21 mouse cellular contexts compared by ENCODE assay signal in the genomic region with DNA sequence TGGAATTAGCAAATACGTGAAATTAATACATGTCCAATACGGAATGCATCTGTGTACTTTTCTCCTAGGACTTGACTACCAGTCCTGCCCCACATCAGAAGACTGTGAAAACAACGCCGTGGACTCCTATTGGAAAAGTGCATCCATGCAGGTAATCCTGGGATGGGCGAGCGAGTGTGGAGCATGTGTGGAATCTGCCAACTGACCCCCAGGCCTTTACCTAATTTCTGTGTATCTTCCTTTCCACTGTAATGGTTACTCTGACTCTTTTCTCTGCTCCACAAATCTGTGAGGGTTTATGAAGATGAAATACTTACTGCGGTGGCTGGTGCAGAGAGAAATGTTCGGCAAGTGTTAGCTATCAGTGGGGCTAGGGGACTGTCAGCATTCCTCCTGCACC. TPM values are rescaled to one million over a fixed set of nuclear protein-coding genes. Genes with fewer than 3 reads are reported as not detected.
DNase-seq lines count a peak whose midpoint lies in the region; ATAC-seq and TF ChIP-seq lines count a peak whose summit lies in the region.
"Had no signal": no experiment of that assay in that cellular context is flagged by ENCODE, and none has a peak within 500 bp of the region (broad histone marks: within the 10 kb centered on the region; RNA-seq: fewer than 3 reads in every experiment).

No protein-coding gene starts in this region.

- CTCF ChIA-PET in Patski (lab: Charles Lee): interaction anchor here (1.2 to 5.3 kb wide), 5 partner anchors 11 to 73 kb away, joined by 3 to 22 read pairs (median 3); no protein-coding TSS in a partner anchor

- no peak for TF ChIP-seq POLR2A in small intestine, adult 2 months (IDR thresholded peaks at IDR 0.05; ENCODE audit: low read depth, low read length)

- DNase-seq in Patski (ENCODE audit: low read depth, low spot score): peak; percentile 69
- DNase-seq in frontal cortex, postnatal 14 days (ENCODE audit: low spot score in 2 of 2): no peak
- DNase-seq: adrenal gland, adult 8-10 months; adrenal gland, postnatal 14 days; adrenal gland, postnatal 36 days; cerebellum, adult 11-12 months; cerebellum, adult 2 months; cerebellum, adult 9-10 months; cerebellum, postnatal 10 days; cerebellum, postnatal 25 days had no signal

- no peak for TF ChIP-seq CTCF in intestine, postnatal 0 days (IDR thresholded peaks at IDR 0.05; ENCODE audit: low read depth)
- no peak for TF ChIP-seq CTCF in Patski (IDR thresholded peaks at IDR 0.05)
- TF ChIP-seq CTCF in small intestine, adult 2 months (IDR thresholded peaks at IDR 0.05; ENCODE audit: extremely low read depth, insufficient read length, insufficient replicate concordance, low read depth, low read length): no peak

- H3K36me3 ChIP-seq in intestine, postnatal 0 days (ENCODE audit: control insufficient read depth, insufficient read depth): no peaks in the 10 kb centered on the region
- H3K36me3 ChIP-seq in intestine, embryonic 16.5 days (ENCODE audit: control insufficient read depth, insufficient read depth, low read length): no peaks in the 10 kb centered on the region
- H3K36me3 ChIP-seq in small intestine, adult 2 months (ENCODE audit: control insufficient read depth, insufficient read depth, low read length): peaks cover 2% of the 10 kb centered on the region
- H3K36me3 ChIP-seq: embryonic facial prominence, embryonic 10.5 days; embryonic facial prominence, embryonic 12.5 days; forebrain, embryonic 10.5 days; forebrain, embryonic 12.5 days had no signal

- H3K4me2 ChIP-seq in intestine, postnatal 0 days (replicated peaks; ENCODE audit: low read depth): no peak overlapping the region
- H3K4me2 ChIP-seq in intestine, embryonic 16.5 days (ENCODE audit: low read depth, low read length): no peak overlapping the region
- H3K4me2 ChIP-seq: embryonic facial prominence, embryonic 12.5 days; forebrain, embryonic 12.5 days had no signal

- POLR2A ChIA-PET in Patski (lab: Charles Lee): interaction anchor here (0.9 to 2.1 kb wide), 4 partner anchors 28 to 150 kb away, joined by 3 to 5 read pairs (median 3); no protein-coding TSS in a partner anchor

- H3K4me3 ChIP-seq in intestine, postnatal 0 days (ENCODE audit: low read depth, low read length): no peak overlapping the region
- no peak overlapping the region for H3K4me3 ChIP-seq in intestine, embryonic 16.5 days (ENCODE audit: low read length)
- no peak overlapping the region for H3K4me3 ChIP-seq in small intestine, adult 2 months (ENCODE audit: low read depth, low read length)
- H3K4me3 ChIP-seq: embryonic facial prominence, embryonic 10.5 days; embryonic facial prominence, embryonic 12.5 days; forebrain, embryonic 10.5 days; forebrain, embryonic 12.5 days had no signal

- H3K27ac ChIP-seq in intestine, postnatal 0 days (ENCODE audit: low read depth, low read length): peak overlapping the region; percentile 77; the same call in 1 of the 2 replicates
- no peak overlapping the region for H3K27ac ChIP-seq in intestine, embryonic 16.5 days (ENCODE audit: low read length)
- peak overlapping the region; percentile 72 for H3K27ac ChIP-seq in small intestine, adult 2 months (ENCODE audit: insufficient read depth, low read depth, low read length)
- H3K27ac ChIP-seq: embryonic facial prominence, embryonic 10.5 days; embryonic facial prominence, embryonic 12.5 days; forebrain, embryonic 10.5 days; forebrain, embryonic 12.5 days had no signal

- H3K27me3 ChIP-seq in intestine, postnatal 0 days (replicated peaks; ENCODE audit: control insufficient read depth, insufficient read depth, low read length): no peaks in the 10 kb centered on the region
- H3K27me3 ChIP-seq in intestine, embryonic 16.5 days (replicated peaks; ENCODE audit: control insufficient read depth, insufficient read depth, low read length): no peaks in the 10 kb centered on the region
- H3K27me3 ChIP-seq in Patski: no peaks in the 10 kb centered on the region
- no peaks in the 10 kb centered on the region for H3K27me3 ChIP-seq in small intestine, adult 2 months (ENCODE audit: control insufficient read depth, insufficient read depth, low read length)
- H3K27me3 ChIP-seq: embryonic facial prominence, embryonic 12.5 days; forebrain, embryonic 12.5 days had no signal

- no peaks in the 10 kb centered on the region for H3K9me3 ChIP-seq in intestine, postnatal 0 days (ENCODE audit: control insufficient read depth)
- H3K9me3 ChIP-seq in intestine, embryonic 16.5 days (ENCODE audit: control insufficient read depth, low read length): no peaks in the 10 kb centered on the region
- H3K9me3 ChIP-seq: embryonic facial prominence, embryonic 10.5 days; embryonic facial prominence, embryonic 12.5 days; forebrain, embryonic 10.5 days; forebrain, embryonic 12.5 days had no signal

- no peak for ATAC-seq in intestine, postnatal 0 days
- ATAC-seq in intestine, embryonic 16.5 days: no peak
- peak; percentile 69 for ATAC-seq in Patski
- ATAC-seq: activated CD4-positive, CD25-positive, alpha-beta regulatory T cell, adult 4 months; forebrain, embryonic 14.5 days; forebrain, embryonic 16.5 days had no signal

- H3K4me1 ChIP-seq in intestine, postnatal 0 days (replicated peaks; ENCODE audit: control insufficient read depth, insufficient read depth, low read length): no peaks in the 10 kb centered on the region
- peaks cover 3% of the 10 kb centered on the region; the same call in 1 of the 2 replicates for H3K4me1 ChIP-seq in intestine, embryonic 16.5 days (ENCODE audit: control insufficient read depth, insufficient read depth, low read length)
- H3K4me1 ChIP-seq in small intestine, adult 2 months (ENCODE audit: control insufficient read depth, insufficient read depth, insufficient read length, low read length): peaks cover 26% of the 10 kb centered on the region
- H3K4me1 ChIP-seq: embryonic facial prominence, embryonic 12.5 days; forebrain, embryonic 12.5 days had no signal

- in situ Hi-C loops in Patski (cut with MboI; ENCODE audit: low pct_unique_long_range_greater_than_20kb): loop anchor here (10.0 kb wide), 1 partner anchor 57 kb away; no protein-coding TSS in a partner anchor

- no peak overlapping the region for H3K9ac ChIP-seq in intestine, postnatal 0 days (ENCODE audit: low read depth, low read length)
- H3K9ac ChIP-seq in intestine, embryonic 16.5 days (ENCODE audit: low read depth, low read length): no peak overlapping the region
- H3K9ac ChIP-seq: embryonic facial prominence, embryonic 12.5 days; forebrain, embryonic 12.5 days had no signal

- 94% methylated on average over 8 of the region's 8 CpGs for WGBS in intestine, postnatal 0 days
- 90% methylated on average over 8 of the region's 8 CpGs for WGBS in intestine, embryonic 16.5 days
- WGBS in small intestine, adult 2 months: 97% methylated on average over 8 of the region's 8 CpGs

RNA-seq across cellular contexts. Expression of gene Fbxl5, which starts 0.8 kb away (rescaled TPM):
- polyA plus RNA-seq in intestine, postnatal 0 days (2015; fragmentation: Nextera tagmentation; extraction: Ambion mirVana): 93.6 and 108 TPM in 2 replicates
- polyA plus RNA-seq in intestine, embryonic 16.5 days (2015; fragmentation: Nextera tagmentation; extraction: Ambion mirVana): 57.1 and 59.9 TPM in 2 replicates
- 91.7 TPM for polyA plus RNA-seq in Patski (2021)
- 12.0 and 25.8 TPM in 2 replicates for polyA plus RNA-seq in small intestine, adult 2 months (2012; rRNA removed)

RNA-seq across cellular contexts. Expression of gene Bst1, which starts 3.5 kb away (rescaled TPM):
- 142 and 144 TPM in 2 replicates for polyA plus RNA-seq in intestine, postnatal 0 days (2015; fragmentation: Nextera tagmentation; extraction: Ambion mirVana)
- 1.1 and 2.9 TPM in 2 replicates for polyA plus RNA-seq in intestine, embryonic 16.5 days (2015; fragmentation: Nextera tagmentation; extraction: Ambion mirVana)
- 864 TPM for polyA plus RNA-seq in Patski (2021)
- polyA plus RNA-seq in small intestine, adult 2 months (2012; rRNA removed): 25.9 and 87.8 TPM in 2 replicates
- polyA plus RNA-seq: C2C12; forebrain, embryonic 12.5 days; forebrain, embryonic 14.5 days; forebrain, embryonic 16.5 days had no signal

RNA-seq across cellular contexts. Expression of gene Cd38, which starts 46.2 kb away (rescaled TPM):
- 9.5 and 10.9 TPM in 2 replicates for polyA plus RNA-seq in intestine, postnatal 0 days (2015; fragmentation: Nextera tagmentation; extraction: Ambion mirVana)
- 12.6 and 14.4 TPM in 2 replicates for polyA plus RNA-seq in intestine, embryonic 16.5 days (2015; fragmentation: Nextera tagmentation; extraction: Ambion mirVana)
- 1.6 TPM for polyA plus RNA-seq in Patski (2021)
- polyA plus RNA-seq in small intestine, adult 2 months (2012; rRNA removed): 12.4 and 17.6 TPM in 2 replicates
